Mouse (Mus musculus) kidney, embryonic 16.5 days (tissue): Measurements from ENCODE around the gene Pgls. TPM values are rescaled to one million over a fixed set of nuclear protein-coding genes. Genes with fewer than 3 reads are reported as not detected.

Experiments
- ATAC-seq: fragments of 200-750 bp; cut with Nextera tagmentation; 2 replicates; pipeline ENCODE4 v1.8.0; 2017; ENCODE audit warnings: moderate TSS enrichment; ENCODE audit not compliant: low FRiP score, low TSS enrichment
- H3K27ac ChIP-seq: fragments of 300-500 bp; sonication (generic); 2 replicates; pipeline ENCODE4 v1.5.1; 2014; ENCODE audit warnings: low read length
- H3K27me3 ChIP-seq: fragments of 300-500 bp; sonication (generic); 2 replicates; pipeline ENCODE4 v1.6.1; 2014; ENCODE audit warnings: low read length, control low read depth, mixed read lengths; ENCODE audit not compliant: insufficient read depth
- H3K36me3 ChIP-seq: fragments of 300-500 bp; sonication (generic); 2 replicates; pipeline ENCODE4 v1.6.1; 2014; ENCODE audit warnings: low read length, control low read depth, mixed read lengths; ENCODE audit not compliant: insufficient read depth
- H3K4me1 ChIP-seq: fragments of 300-500 bp; sonication (generic); 2 replicates; pipeline ENCODE4 v1.6.1; 2014; ENCODE audit warnings: low read length, control low read depth, mixed read lengths; ENCODE audit not compliant: insufficient read depth
- H3K4me2 ChIP-seq: fragments of 300-500 bp; sonication (generic); replicated peaks from 2 replicates; pipeline ENCODE4 v1.6.1; 2014; ENCODE audit warnings: low read depth, low read length
- H3K4me3 ChIP-seq: fragments of 300-500 bp; sonication (generic); 2 replicates; pipeline ENCODE4 v1.5.1; 2014; ENCODE audit warnings: mild to moderate bottlenecking, low read length
- H3K9ac ChIP-seq: fragments of 300-500 bp; sonication (generic); replicated peaks from 2 replicates; pipeline ENCODE4 v1.6.1; 2014; ENCODE audit warnings: low read length
- H3K9me3 ChIP-seq: fragments of 300-500 bp; sonication (generic); 2 replicates; pipeline ENCODE4 v1.6.1; 2016; ENCODE audit warnings: low read length, control low read depth
- WGBS: fragments of 180-500 bp; shearing (Covaris S2); extraction: QIAGEN DNeasy Blood & Tissue Kit; methylation state at CpG from one replicate; pipeline ENCODE4 v1.1.7; 2014; 5-methylcytosine and 5-hydroxymethylcytosine counted together
- polyA plus RNA-seq: library from polyadenylated mRNA; unstranded; fragments of >200 nt; fragmentation: Nextera tagmentation; extraction: Ambion mirVana; gene quantifications from 2 replicates; pipeline ENCODE4 v1.2.1, GENCODE M21; 2015

The Pgls gene
- 244 and 252 TPM in 2 replicates for polyA plus RNA-seq

DNA sequence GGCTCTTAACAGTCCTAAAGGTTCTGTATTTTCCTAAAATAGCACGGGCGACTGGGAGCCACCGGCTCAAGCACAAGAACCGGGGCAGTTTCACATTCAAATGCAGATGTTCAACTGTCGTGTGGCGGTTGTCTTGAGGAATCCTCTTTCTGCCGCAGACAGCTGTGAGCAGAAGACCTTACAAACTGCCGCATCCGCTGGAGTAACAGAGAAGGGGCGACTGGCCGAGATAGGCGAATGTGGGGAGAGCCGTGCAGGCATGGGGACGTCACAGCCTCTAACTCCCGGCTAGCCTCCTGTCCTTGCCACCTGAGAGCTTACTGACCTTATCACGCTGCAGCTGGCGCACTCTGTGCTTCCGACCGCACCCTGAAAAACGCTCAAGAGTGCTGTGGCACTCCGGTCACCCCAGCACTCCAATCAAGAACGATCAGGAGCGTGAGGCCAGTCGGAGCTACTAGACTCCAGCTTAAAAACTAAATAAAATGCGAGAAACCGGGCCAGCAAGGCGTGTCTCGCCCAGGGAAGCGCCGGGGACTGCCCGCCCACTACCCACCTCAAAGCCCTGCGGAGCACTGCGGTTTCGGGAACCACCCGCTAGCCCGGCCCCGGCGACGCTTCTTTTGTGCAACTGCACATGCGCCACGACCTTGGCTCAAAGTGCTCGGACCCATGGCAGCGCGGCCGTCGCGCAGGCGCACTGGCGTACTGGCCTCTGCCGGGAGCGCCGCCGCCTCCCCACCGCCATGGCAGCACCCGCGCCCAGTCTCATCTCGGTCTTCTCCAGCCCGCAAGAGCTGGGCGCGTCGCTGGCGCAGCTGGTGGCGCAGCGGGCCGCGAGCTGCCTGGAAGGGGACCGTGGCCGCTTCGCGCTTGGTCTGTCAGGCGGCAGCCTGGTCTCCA lies at the start of gene Pgls:
Gene Pgls (plus strand): TSS at position 706 of the 903 bp plus-strand sequence.
- WGBS, result 0% methylated on average over 71 of the region's 71 CpGs
- peak within 1 kb of the TSS; percentile 99 for H3K27ac ChIP-seq
- peak within 1 kb of the TSS; percentile 98 for H3K9ac ChIP-seq
- H3K36me3 ChIP-seq, result peaks cover 10% of the 10 kb centered on the region; the same call in 1 of the 2 replicates
- H3K4me1 ChIP-seq, result peaks cover 20% of the 10 kb centered on the region
- H3K27me3 ChIP-seq, result no peaks in the 10 kb centered on the region
- no peaks in the 10 kb centered on the region for H3K9me3 ChIP-seq
- peak within 1 kb of the TSS; percentile 87 for H3K4me3 ChIP-seq
- H3K4me2 ChIP-seq, result peak within 1 kb of the TSS; percentile 96
- ATAC-seq, result peak; percentile 89

GRCm38 (mm10) chr8:71542632-71543343 lies 49.2 kb upstream of the Pgls start, which contains the start of gene Mvb12a:
Mvb12a (plus strand) TSS chr8:71542922.
- peak within 1 kb of the TSS; percentile 86 for H3K4me3 ChIP-seq
- peak within 1 kb of the TSS; percentile 81 for H3K9ac ChIP-seq
- peak within 1 kb of the TSS; percentile 83 for H3K27ac ChIP-seq
- H3K9me3 ChIP-seq, result no peaks in the 10 kb centered on the region
- peak within 1 kb of the TSS; percentile 89 for H3K4me2 ChIP-seq
- H3K4me1 ChIP-seq, result peaks cover 15% of the 10 kb centered on the region
- WGBS, result under 1% methylated on average over 52 of the region's 55 CpGs
- ATAC-seq, result peak; percentile 95
- H3K36me3 ChIP-seq, result peaks cover 19% of the 10 kb centered on the region
- no peaks in the 10 kb centered on the region for H3K27me3 ChIP-seq

DNA sequence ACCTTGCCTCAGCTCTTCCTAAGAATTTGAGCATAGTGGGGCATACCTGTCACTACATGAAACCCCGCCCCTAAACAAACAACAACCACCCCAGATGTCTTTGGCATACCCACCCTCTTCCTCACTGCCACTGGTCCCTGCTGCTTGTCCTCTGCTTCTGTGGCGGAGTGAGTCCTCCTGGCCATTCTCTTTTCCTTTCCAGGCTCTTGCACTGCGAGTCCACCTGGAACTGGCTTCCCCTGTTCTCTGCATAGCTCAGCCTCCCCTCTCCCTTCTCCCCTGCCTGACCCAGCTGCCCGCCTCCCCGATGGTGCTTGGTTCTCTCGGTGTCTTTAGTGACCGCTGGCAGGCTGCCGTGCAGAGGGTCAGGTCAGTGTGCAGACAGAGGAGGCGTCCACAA lies 48.2 kb upstream of the Pgls start:
- Histone ChIP-seq H3K9ac (peak overlapping the region; percentile 81), H3K9me3 (no peaks in the 10 kb centered on the region), H3K4me2 (peak overlapping the region; percentile 89), H3K4me1 (peaks cover 11% of the 10 kb centered on the region), H3K27me3 (no peaks in the 10 kb centered on the region), H3K27ac (no peak overlapping the region), H3K36me3 (peaks cover 28% of the 10 kb centered on the region), H3K4me3 (peak overlapping the region; percentile 86)
- WGBS, result 79% methylated on average over 9 of the region's 9 CpGs
- ATAC-seq, result no peak

GRCm38 (mm10) chr8:71545053-71545452 lies 46.9 kb upstream of the Pgls start:
- no peak for ATAC-seq
- peaks cover 30% of the 10 kb centered on the region for H3K36me3 ChIP-seq
- H3K27ac ChIP-seq, result no peak overlapping the region
- H3K9me3 ChIP-seq, result no peaks in the 10 kb centered on the region
- 92% methylated on average over 11 of the region's 11 CpGs for WGBS
- no peak overlapping the region for H3K9ac ChIP-seq
- H3K4me3 ChIP-seq, result no peak overlapping the region
- H3K4me2 ChIP-seq, result no peak overlapping the region
- H3K27me3 ChIP-seq, result no peaks in the 10 kb centered on the region
- peaks cover 11% of the 10 kb centered on the region for H3K4me1 ChIP-seq

GRCm38 (mm10) chr8:71547590-71547989 lies 44.4 kb upstream of the Pgls start:
- peaks cover 30% of the 10 kb centered on the region for H3K36me3 ChIP-seq
- no peak overlapping the region for H3K4me2 ChIP-seq
- no peak for ATAC-seq
- no peaks in the 10 kb centered on the region for H3K9me3 ChIP-seq
- 85% methylated on average over 7 of the region's 7 CpGs for WGBS
- H3K27me3 ChIP-seq, result no peaks in the 10 kb centered on the region
- no peak overlapping the region for H3K4me3 ChIP-seq
- H3K9ac ChIP-seq, result no peak overlapping the region
- H3K4me1 ChIP-seq, result peaks cover 19% of the 10 kb centered on the region
- H3K27ac ChIP-seq, result no peak overlapping the region

DNA sequence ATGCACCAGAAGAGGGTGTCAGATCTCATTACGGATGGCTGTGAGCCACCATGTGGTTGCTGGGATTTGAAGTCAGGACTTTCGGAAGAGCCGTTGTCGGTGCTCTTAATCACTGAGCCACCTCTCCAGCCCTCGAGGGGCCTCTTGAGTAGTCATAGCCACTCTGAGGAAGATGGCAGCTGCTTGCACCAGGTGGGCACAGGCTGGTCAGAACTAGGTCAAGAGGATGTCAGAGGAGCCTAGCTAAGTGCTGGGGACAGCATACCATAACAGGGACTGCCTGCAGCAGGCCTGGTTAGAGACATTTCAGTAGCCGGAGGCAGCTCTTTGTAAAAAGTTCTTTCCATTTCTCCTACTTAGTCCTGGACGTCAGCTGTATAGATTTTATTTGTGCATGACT lies 41.2 kb upstream of the Pgls start:
- Histone ChIP-seq H3K4me1 (peaks cover 14% of the 10 kb centered on the region), H3K9ac (no peak overlapping the region), H3K9me3 (no peaks in the 10 kb centered on the region), H3K36me3 (peaks cover 28% of the 10 kb centered on the region), H3K27me3 (no peaks in the 10 kb centered on the region), H3K4me2 (no peak overlapping the region), H3K4me3 (no peak overlapping the region), H3K27ac (peak overlapping the region; percentile 67; the same call in 1 of the 2 replicates)
- ATAC-seq, result no peak
- 64% methylated on average over 7 of the region's 7 CpGs for WGBS

DNA sequence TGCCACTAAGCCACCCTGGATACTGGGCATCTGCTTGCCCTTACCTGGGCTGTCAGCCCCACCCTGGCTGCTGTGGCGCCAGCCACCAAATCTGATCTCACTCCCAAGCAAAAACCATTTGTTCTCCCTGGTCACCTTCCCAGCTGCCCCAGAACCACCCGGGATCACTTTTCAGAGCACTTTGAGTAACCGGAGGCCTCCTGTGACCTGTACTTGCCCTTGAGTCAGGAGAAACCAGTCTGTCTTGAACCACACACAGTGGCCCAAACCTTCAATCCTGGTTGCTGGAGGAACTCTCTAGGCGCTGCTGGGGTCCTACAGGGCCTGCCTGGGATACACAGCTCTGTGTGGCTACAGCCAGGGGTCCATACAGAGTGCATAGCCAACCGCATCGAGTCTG lies 39.2 kb upstream of the Pgls start:
- whole genome bisulfite sequencing, result 29% methylated on average over 6 of the region's 6 CpGs
- no peak overlapping the region for H3K4me2 ChIP-seq
- H3K27me3 ChIP-seq, result peaks cover 7% of the 10 kb centered on the region
- H3K4me3 ChIP-seq, result no peak overlapping the region
- peak overlapping the region; percentile 26; the same call in 1 of the 2 replicates for H3K9ac ChIP-seq
- H3K9me3 ChIP-seq, result no peaks in the 10 kb centered on the region
- peak overlapping the region; percentile 92 for H3K27ac ChIP-seq
- H3K36me3 ChIP-seq, result peaks cover 12% of the 10 kb centered on the region
- peaks cover 14% of the 10 kb centered on the region for H3K4me1 ChIP-seq
- ATAC-seq, result peak; percentile 55

GRCm38 (mm10) chr8:71554001-71554400 lies 38.0 kb upstream of the Pgls start:
- WGBS, result 75% methylated on average over 6 of the region's 6 CpGs
- H3K9ac ChIP-seq, result no peak overlapping the region
- H3K4me1 ChIP-seq, result peaks cover 21% of the 10 kb centered on the region
- no peak for ATAC-seq
- peaks cover 16% of the 10 kb centered on the region for H3K27me3 ChIP-seq
- H3K9me3 ChIP-seq, result no peaks in the 10 kb centered on the region
- H3K4me2 ChIP-seq, result no peak overlapping the region
- no peak overlapping the region for H3K4me3 ChIP-seq
- no peaks in the 10 kb centered on the region for H3K36me3 ChIP-seq
- H3K27ac ChIP-seq, result peak overlapping the region; percentile 36; the same call in 1 of the 2 replicates

DNA sequence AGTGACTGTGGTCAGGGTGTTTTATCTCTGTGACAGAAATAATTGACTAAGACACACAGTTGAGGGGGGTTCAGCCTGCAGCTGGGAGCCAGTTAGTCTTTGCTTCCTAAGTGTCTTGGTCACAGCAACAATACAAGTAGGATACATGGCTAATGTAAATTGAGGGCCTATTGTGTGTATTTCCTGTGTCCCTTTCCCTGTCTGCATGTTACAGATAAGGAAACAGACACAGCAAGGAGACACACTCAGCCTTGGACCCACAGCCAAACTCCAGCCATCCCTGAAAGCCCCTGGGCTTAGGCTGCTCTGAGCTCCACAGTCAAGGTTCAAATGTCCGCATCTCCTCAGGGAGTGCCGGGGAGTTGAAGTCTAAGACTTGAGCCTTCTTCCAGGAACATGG lies 37.3 kb upstream of the Pgls start:
- Histone ChIP-seq H3K4me2 (no peak overlapping the region), H3K27ac (peak overlapping the region; percentile 36; the same call in 1 of the 2 replicates)

More for the DNA sequence above, 37.3 kb upstream of the Pgls start:
- H3K36me3 ChIP-seq, result no peaks in the 10 kb centered on the region
- 76% methylated on average over 2 of the region's 2 CpGs for WGBS
- ATAC-seq, result no peak
- no peak overlapping the region for H3K4me3 ChIP-seq
- H3K9ac ChIP-seq, result 0 out of 2 replicates have a peak overlapping the region, but pooled peaks have one; percentile 11
- H3K9me3 ChIP-seq, result no peaks in the 10 kb centered on the region
- peaks cover 21% of the 10 kb centered on the region for H3K27me3 ChIP-seq
- H3K4me1 ChIP-seq, result peaks cover 25% of the 10 kb centered on the region
